Mouse (Mus musculus) brain, embryonic 18.5 days (tissue): ENCODE results near the gene Ado.

Source experiments
- DNase-seq: peaks from one replicate; pipeline ENCODE4 v3.0.0-alpha.2; 2012; ENCODE audit warnings: low read depth, low spot score

Gene Ado

DNA sequence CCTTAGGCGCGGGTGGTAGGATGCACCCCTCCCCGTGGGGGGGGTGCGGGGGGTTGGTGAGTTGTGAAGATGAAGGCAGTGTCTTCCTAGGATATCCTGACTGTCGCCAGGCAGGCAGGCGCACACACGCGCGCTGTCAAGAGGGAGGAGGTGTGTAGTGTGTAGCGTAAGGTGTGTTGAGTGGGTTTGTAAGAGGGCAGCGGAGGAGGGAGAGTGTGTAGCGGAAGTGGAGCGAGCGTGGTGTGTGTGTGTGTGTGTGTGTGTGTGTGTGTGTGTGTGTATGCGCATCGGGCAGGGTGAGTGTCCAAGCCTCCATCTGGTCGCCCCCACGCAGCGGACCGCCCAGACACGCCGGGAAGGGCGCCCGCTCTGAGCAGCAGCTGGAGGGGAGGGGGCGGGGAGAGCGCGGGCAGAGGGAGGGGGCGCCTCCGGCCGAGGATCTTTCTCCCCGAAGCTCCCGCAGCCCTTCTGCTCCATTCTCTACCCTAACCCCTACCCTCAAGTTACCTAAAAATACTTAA lies 12.1 kb downstream of the Ado start:
- DNase-seq = no peak

DNA sequence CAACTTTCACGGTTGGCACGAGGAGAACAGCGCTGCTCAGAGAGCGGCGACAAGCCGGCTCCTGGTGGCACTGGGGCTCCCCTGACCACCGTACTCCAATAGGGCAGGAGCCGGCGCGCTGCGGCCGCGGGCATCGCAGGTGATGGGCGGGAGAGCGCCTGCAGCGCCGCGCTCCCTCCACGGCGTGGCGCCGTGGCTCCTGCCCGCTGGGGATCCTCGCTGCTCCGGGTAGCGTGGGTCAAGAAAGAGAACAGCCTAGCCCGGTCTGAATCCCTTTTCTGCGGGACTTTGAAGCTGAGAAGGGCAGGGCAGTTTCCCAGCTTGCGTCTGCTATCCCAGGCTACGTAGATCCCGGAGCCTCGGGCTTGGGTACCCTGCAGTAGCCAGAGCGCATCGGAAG lies 12.8 kb downstream of the Ado start:
- no peak for DNase-seq

DNA sequence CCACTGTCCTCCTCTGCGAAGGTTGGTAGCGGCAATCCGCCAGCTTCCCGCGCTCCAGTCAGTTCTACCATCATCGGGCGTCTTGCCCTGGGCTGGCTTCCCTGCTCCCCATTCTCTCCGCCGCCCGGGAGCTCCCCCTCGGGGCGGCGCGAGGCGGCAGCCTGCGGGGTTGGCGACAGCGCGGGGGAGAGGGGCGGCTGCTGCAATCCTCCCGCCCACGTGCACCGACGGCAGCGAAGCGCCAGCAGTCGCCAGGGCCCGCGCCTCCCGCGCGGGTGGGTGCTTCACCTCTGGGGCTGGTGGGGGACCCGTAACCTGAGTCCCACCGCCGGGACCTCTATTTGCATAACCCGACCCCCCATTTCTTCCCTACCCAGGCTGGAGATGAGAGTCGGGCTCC lies 13.5 kb downstream of the Ado start, which contains the start of gene Egr2:
TSS of gene Egr2 (plus strand) at position 220 of the 400 bp plus-strand sequence.
- DNase-seq = no peak

GRCm38 (mm10) chr10:67529769-67530168 lies 19.0 kb downstream of the Ado start:
- DNase-seq = no peak

GRCm38 (mm10) chr10:67526435-67526834 lies 22.3 kb downstream of the Ado start:
- no peak for DNase-seq

- no peak for DNase-seq
Observed at GRCm38 (mm10) chr10:67524694-67525093, 24.1 kb downstream of the Ado start.

DNA sequence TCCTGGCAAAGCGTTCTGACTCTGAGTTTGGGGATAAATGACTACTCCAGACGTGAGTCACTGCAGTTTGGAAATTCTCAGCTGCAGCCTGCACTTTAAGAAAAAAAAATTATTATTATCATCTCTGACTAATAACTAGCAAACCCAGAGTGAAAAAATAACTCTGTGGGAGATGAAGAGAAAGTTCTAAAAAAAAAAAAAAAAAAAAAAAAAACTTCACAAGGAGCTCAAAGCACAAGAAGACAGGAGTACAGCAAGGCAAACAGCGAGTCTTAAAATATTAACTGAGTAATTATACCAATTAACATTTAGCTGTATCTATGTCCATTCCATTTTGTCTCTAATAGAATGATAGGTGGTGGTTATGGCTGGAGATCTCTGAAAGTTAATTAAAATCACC lies 24.6 kb downstream of the Ado start:
- DNase-seq = no peak

DNA sequence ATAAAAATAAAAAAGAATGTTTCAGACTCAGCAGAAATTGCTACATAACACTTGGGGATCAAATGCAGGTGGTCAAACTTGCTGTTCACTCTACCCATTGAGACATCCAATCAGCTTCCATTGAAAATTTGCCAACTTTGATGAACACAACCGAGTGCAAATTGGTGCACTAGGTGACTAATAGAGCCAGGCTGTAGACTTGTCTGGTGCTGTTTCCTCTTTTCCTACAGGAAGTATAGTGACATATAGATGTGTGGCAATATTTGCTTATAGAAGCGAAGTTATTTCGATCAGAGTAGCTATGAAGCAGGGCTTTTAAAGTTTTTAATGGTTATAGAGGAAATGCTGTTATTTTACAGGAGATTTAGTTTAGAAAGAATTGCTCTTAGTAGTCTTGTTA lies 30.0 kb downstream of the Ado start:
- no peak for DNase-seq

DNA sequence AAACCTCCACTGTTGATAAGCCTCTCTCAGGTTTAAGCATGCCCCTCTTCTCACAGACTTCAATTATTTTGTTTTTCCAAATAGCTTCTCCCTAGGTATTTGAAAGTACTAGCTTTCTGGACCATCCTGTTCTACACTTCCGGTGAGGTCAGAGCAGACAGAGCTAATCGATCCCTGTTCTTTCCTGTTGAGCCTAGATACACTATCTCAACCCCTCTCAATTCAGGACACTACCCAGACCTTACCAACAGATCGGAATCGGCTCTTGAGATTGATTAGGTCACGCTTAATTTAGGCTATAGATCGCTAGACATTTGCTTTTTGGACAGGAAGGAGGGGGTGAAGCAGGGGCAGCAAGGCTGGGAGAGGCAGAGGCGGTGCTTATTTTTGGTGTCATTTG lies 35.9 kb downstream of the Ado start:
- no peak for DNase-seq

DNA sequence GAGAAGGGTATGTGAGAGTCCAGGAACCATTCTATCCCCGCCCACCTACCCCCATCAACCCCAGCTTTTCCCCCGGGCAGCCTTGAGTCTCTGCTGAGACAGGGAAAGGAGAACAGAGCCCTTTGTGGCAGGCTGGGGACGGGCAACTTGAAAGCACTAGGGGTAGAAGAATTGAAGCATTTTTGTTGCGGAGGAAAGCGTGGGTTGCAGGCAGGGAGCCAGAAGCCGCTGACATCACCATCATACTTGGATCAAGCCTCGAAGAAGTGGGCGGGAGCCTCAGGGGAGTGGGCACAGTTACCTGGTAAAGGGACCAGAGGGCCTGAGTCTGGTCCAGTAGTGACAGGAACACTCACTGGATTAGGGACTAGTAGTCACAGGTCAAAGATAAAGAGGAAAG lies 36.5 kb downstream of the Ado start:
- no peak for DNase-seq

GRCm38 (mm10) chr10:67505248-67505647 lies 43.5 kb downstream of the Ado start:
- DNase-seq = no peak

GRCm38 (mm10) chr10:67504046-67504445 lies 44.7 kb downstream of the Ado start:
- no peak for DNase-seq

- no peak for DNase-seq
Observed at GRCm38 (mm10) chr10:67503320-67503995, 45.3 kb downstream of the Ado start.

DNA sequence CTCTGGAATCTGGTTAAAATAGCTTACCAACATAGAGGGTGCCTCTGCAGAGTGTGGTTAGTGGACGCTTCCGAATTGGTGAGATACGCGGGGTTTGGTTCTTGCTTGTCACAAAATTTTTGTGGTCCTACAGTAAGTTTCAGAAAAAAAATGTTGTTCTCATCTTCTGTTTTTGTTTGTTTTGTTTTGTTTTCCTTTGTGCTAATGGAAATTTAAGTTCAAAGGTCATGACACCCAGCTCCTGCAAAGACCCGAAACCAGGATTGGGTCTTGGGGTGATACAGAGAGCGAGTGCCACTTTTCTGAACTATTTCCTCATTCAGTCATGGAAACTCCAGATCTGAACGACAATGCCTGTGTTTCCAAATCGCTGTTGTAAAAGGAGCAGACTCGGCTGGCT lies 50.8 kb downstream of the Ado start:
- DNase-seq = no peak

DNA sequence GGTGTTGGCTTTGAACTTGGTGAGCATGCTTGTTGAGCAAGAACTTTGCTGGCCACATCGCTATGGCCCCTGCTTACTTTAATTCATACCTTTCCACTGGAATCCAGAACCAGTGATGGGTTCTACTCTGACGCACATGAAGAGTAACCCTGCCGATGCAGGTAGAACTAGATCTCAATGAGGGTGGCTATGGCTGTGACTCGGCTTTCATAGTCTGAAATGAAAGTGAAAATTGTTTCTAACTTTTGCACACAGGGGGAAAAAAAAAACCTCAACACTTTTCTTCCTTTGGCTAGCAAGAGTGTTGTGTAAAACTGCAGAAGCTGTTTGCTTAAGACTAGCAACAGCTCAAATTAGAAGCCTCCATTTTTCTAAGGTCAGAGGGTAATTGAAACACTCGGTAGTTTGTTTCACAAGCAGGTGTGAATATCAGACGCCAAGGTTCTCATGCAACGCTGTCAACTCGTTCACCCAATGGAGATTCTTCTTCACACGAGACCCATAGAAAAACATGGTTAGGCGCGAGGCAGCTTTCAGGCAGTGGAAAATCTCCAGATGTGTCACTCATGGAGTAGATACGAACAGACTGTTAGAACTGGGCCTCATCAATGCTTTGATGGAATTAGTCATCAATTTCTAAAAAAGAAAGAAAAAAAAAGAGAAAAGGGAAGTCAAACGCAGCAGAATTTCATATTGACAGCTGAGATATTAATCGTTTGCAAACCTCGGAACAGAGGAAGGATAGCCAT lies 51.4 kb downstream of the Ado start:
- DNase-seq = no peak
